Mouse (Mus musculus) midbrain, embryonic 12.5 days (tissue): ENCODE measurements around the gene Crebbp. TPM values are rescaled to one million over a fixed set of nuclear protein-coding genes. Genes with fewer than 3 reads are reported as not detected.

Experiments
- ATAC-seq: fragments of 200-750 bp; cut with Nextera tagmentation; 2 replicates; pipeline ENCODE4 v1.8.0; 2017; ENCODE audit warnings: low read depth, moderate TSS enrichment, moderate library complexity; ENCODE audit not compliant: low FRiP score
- H3K27ac ChIP-seq: fragments of 300-500 bp; sonication (generic); replicated peaks from 2 replicates; pipeline ENCODE4 v1.5.1; 2016; ENCODE audit warnings: mild to moderate bottlenecking
- H3K27me3 ChIP-seq: fragments of 300-500 bp; sonication (generic); 2 replicates; pipeline ENCODE4 v1.6.1; 2016; ENCODE audit warnings: mild to moderate bottlenecking
- H3K36me3 ChIP-seq: fragments of 300-500 bp; sonication (generic); 2 replicates; pipeline ENCODE4 v1.6.1; 2016
- H3K4me1 ChIP-seq: fragments of 300-500 bp; sonication (generic); 2 replicates; pipeline ENCODE4 v1.6.1; 2016
- H3K4me2 ChIP-seq: fragments of 300-500 bp; sonication (generic); replicated peaks from 2 replicates; pipeline ENCODE4 v1.6.1; 2016; ENCODE audit warnings: mild to moderate bottlenecking, moderate library complexity
- H3K4me3 ChIP-seq: fragments of 300-500 bp; sonication (generic); 2 replicates; pipeline ENCODE4 v1.5.1; 2016; ENCODE audit warnings: mild to moderate bottlenecking
- H3K9ac ChIP-seq: fragments of 300-500 bp; sonication (generic); replicated peaks from 2 replicates; pipeline ENCODE4 v1.6.1; 2016; ENCODE audit warnings: mild to moderate bottlenecking, moderate library complexity
- H3K9me3 ChIP-seq: fragments of 300-500 bp; sonication (generic); 2 replicates; pipeline ENCODE4 v1.6.1; 2016; ENCODE audit warnings: mild to moderate bottlenecking
- WGBS: fragments of 180-500 bp; shearing (Covaris S2); methylation state at CpG from one replicate; pipeline ENCODE4 v1.1.7; 2016; 5-methylcytosine and 5-hydroxymethylcytosine counted together
- polyA plus RNA-seq: library from polyadenylated mRNA; unstranded; fragments of >200 nt; fragmentation: Nextera tagmentation; extraction: Ambion mirVana; gene quantifications from 2 replicates; pipeline ENCODE4 v1.2.1, GENCODE M21; 2016

Gene Crebbp
- polyA plus RNA-seq, 1 experiment from 2014 or later, result 39.9 TPM

GRCm38 (mm10) chr16:4210290-4210689 lies 3.5 kb downstream of the Crebbp start:
- no peak overlapping the region for H3K4me3 ChIP-seq
- 76% methylated on average over 1 of the region's 1 CpGs for WGBS
- H3K27ac ChIP-seq, result no peak overlapping the region
- H3K27me3 ChIP-seq, result peaks cover 8% of the 10 kb centered on the region
- H3K36me3 ChIP-seq, result 0 out of 2 replicates have a peak, but pooled peaks cover 8% of the 10 kb centered on the region
- no peak overlapping the region for H3K9ac ChIP-seq
- H3K4me2 ChIP-seq, result peak overlapping the region; percentile 16; the same call in 1 of the 2 replicates
- peaks cover 28% of the 10 kb centered on the region for H3K4me1 ChIP-seq
- no peaks in the 10 kb centered on the region for H3K9me3 ChIP-seq
- no peak for ATAC-seq

GRCm38 (mm10) chr16:4203592-4203991 lies 10.2 kb downstream of the Crebbp start:
- WGBS, result 96% methylated on average over 1 of the region's 1 CpGs
- H3K9ac ChIP-seq, result no peak overlapping the region
- H3K9me3 ChIP-seq, result no peaks in the 10 kb centered on the region
- no peak overlapping the region for H3K4me2 ChIP-seq
- H3K4me1 ChIP-seq, result 0 out of 2 replicates have a peak, but pooled peaks cover 9% of the 10 kb centered on the region
- H3K27ac ChIP-seq, result no peak overlapping the region
- no peak for ATAC-seq
- H3K36me3 ChIP-seq, result 0 out of 2 replicates have a peak, but pooled peaks cover 8% of the 10 kb centered on the region
- no peak overlapping the region for H3K4me3 ChIP-seq
- H3K27me3 ChIP-seq, result no peaks in the 10 kb centered on the region

- Histone ChIP-seq H3K27ac (no peak overlapping the region), H3K4me3 (no peak overlapping the region), H3K4me1 (0 out of 2 replicates have a peak, but pooled peaks cover 2% of the 10 kb centered on the region), H3K9ac (no peak overlapping the region), H3K9me3 (no peaks in the 10 kb centered on the region), H3K4me2 (no peak overlapping the region), H3K36me3 (no peaks in the 10 kb centered on the region), H3K27me3 (no peaks in the 10 kb centered on the region)
- no peak for ATAC-seq
- WGBS, result 62% methylated on average over 1 of the region's 1 CpGs
Observed at GRCm38 (mm10) chr16:4199995-4200394, 13.8 kb downstream of the Crebbp start.

- H3K36me3 ChIP-seq, result no peaks in the 10 kb centered on the region
- ATAC-seq, result no peak
- 0 out of 2 replicates have a peak, but pooled peaks cover 2% of the 10 kb centered on the region for H3K4me1 ChIP-seq
- H3K9ac ChIP-seq, result no peak overlapping the region
- H3K27ac ChIP-seq, result no peak overlapping the region
- H3K4me3 ChIP-seq, result no peak overlapping the region
- H3K4me2 ChIP-seq, result no peak overlapping the region
- no peaks in the 10 kb centered on the region for H3K9me3 ChIP-seq
- WGBS, result 86% methylated on average over 2 of the region's 2 CpGs
- no peaks in the 10 kb centered on the region for H3K27me3 ChIP-seq
Observed at GRCm38 (mm10) chr16:4199566-4199965, 14.2 kb downstream of the Crebbp start.

- WGBS, result 92% methylated on average over 4 of the region's 4 CpGs
- H3K36me3 ChIP-seq, result no peaks in the 10 kb centered on the region
- H3K27me3 ChIP-seq, result no peaks in the 10 kb centered on the region
- H3K9me3 ChIP-seq, result no peaks in the 10 kb centered on the region
- H3K9ac ChIP-seq, result no peak overlapping the region
- H3K27ac ChIP-seq, result no peak overlapping the region
- 0 out of 2 replicates have a peak, but pooled peaks cover 2% of the 10 kb centered on the region for H3K4me1 ChIP-seq
- no peak overlapping the region for H3K4me2 ChIP-seq
- no peak overlapping the region for H3K4me3 ChIP-seq
- ATAC-seq, result no peak
Observed at GRCm38 (mm10) chr16:4198004-4198403, 15.8 kb downstream of the Crebbp start.

GRCm38 (mm10) chr16:4190166-4190565 lies 23.6 kb downstream of the Crebbp start:
- H3K36me3 ChIP-seq, result no peaks in the 10 kb centered on the region
- no peak for ATAC-seq
- no peak overlapping the region for H3K9ac ChIP-seq
- no peak overlapping the region for H3K27ac ChIP-seq
- no peak overlapping the region for H3K4me3 ChIP-seq
- H3K4me1 ChIP-seq, result no peaks in the 10 kb centered on the region
- no peaks in the 10 kb centered on the region for H3K9me3 ChIP-seq
- no peak overlapping the region for H3K4me2 ChIP-seq
- 97% methylated on average over 1 of the region's 1 CpGs for WGBS
- no peaks in the 10 kb centered on the region for H3K27me3 ChIP-seq

- WGBS, result 98% methylated on average over 3 of the region's 3 CpGs
- peaks cover 38% of the 10 kb centered on the region for H3K36me3 ChIP-seq
- no peak overlapping the region for H3K27ac ChIP-seq
- H3K4me2 ChIP-seq, result no peak overlapping the region
- H3K9me3 ChIP-seq, result no peaks in the 10 kb centered on the region
- H3K4me1 ChIP-seq, result no peaks in the 10 kb centered on the region
- H3K27me3 ChIP-seq, result no peaks in the 10 kb centered on the region
- no peak for ATAC-seq
- no peak overlapping the region for H3K4me3 ChIP-seq
- H3K9ac ChIP-seq, result no peak overlapping the region
Observed at GRCm38 (mm10) chr16:4175134-4175533, 38.7 kb downstream of the Crebbp start.

GRCm38 (mm10) chr16:4169530-4169929 lies 44.3 kb downstream of the Crebbp start:
- Histone ChIP-seq H3K4me3 (no peak overlapping the region), H3K4me2 (no peak overlapping the region), H3K27me3 (no peaks in the 10 kb centered on the region), H3K9me3 (no peaks in the 10 kb centered on the region), H3K4me1 (no peaks in the 10 kb centered on the region), H3K9ac (no peak overlapping the region), H3K27ac (no peak overlapping the region), H3K36me3 (peaks cover 16% of the 10 kb centered on the region)
- WGBS, result 70% methylated on average over 3 of the region's 3 CpGs
- ATAC-seq, result no peak

GRCm38 (mm10) chr16:4168476-4168875 lies 45.3 kb downstream of the Crebbp start:
- 100% methylated on average over 1 of the region's 1 CpGs for WGBS
- H3K27me3 ChIP-seq, result no peaks in the 10 kb centered on the region
- H3K4me2 ChIP-seq, result no peak overlapping the region
- H3K4me3 ChIP-seq, result no peak overlapping the region
- ATAC-seq, result no peak
- H3K36me3 ChIP-seq, result peaks cover 16% of the 10 kb centered on the region
- H3K9ac ChIP-seq, result no peak overlapping the region
- no peak overlapping the region for H3K27ac ChIP-seq
- no peaks in the 10 kb centered on the region for H3K4me1 ChIP-seq
- no peaks in the 10 kb centered on the region for H3K9me3 ChIP-seq

- Histone ChIP-seq H3K27me3 (no peaks in the 10 kb centered on the region), H3K9ac (no peak overlapping the region), H3K4me1 (peaks cover 6% of the 10 kb centered on the region; the same call in 1 of the 2 replicates), H3K27ac (no peak overlapping the region), H3K9me3 (no peaks in the 10 kb centered on the region), H3K4me2 (no peak overlapping the region), H3K36me3 (no peaks in the 10 kb centered on the region), H3K4me3 (no peak overlapping the region)
- ATAC-seq, result no peak
Observed at GRCm38 (mm10) chr16:4160898-4161247, 52.9 kb downstream of the Crebbp start.

GRCm38 (mm10) chr16:4160246-4160897 lies 53.4 kb downstream of the Crebbp start:
- Histone ChIP-seq H3K36me3 (no peaks in the 10 kb centered on the region), H3K4me1 (peaks cover 6% of the 10 kb centered on the region; the same call in 1 of the 2 replicates), H3K4me2 (no peak overlapping the region), H3K9ac (no peak overlapping the region), H3K27me3 (no peaks in the 10 kb centered on the region), H3K9me3 (no peaks in the 10 kb centered on the region), H3K27ac (no peak overlapping the region), H3K4me3 (no peak overlapping the region)
- ATAC-seq, result no peak
- 93% methylated on average over 4 of the region's 4 CpGs for WGBS

GRCm38 (mm10) chr16:4153121-4153520 lies 60.7 kb downstream of the Crebbp start:
- Histone ChIP-seq H3K9me3 (no peaks in the 10 kb centered on the region), H3K27ac (no peak overlapping the region), H3K27me3 (no peaks in the 10 kb centered on the region), H3K4me3 (no peak overlapping the region), H3K9ac (no peak overlapping the region), H3K36me3 (peaks cover 21% of the 10 kb centered on the region), H3K4me2 (no peak overlapping the region), H3K4me1 (peaks cover under 1% of the 10 kb centered on the region; the same call in 1 of the 2 replicates)
- 94% methylated on average over 1 of the region's 1 CpGs for WGBS
- no peak for ATAC-seq

GRCm38 (mm10) chr16:4138541-4138940 lies 75.3 kb downstream of the Crebbp start:
- WGBS, result 82% methylated on average over 6 of the region's 6 CpGs
- H3K4me3 ChIP-seq, result no peak overlapping the region
- no peak for ATAC-seq

More at GRCm38 (mm10) chr16:4138541-4138940, 75.3 kb downstream of the Crebbp start:
- H3K27ac ChIP-seq, result no peak overlapping the region
- no peak overlapping the region for H3K4me2 ChIP-seq
- H3K36me3 ChIP-seq, result peaks cover 31% of the 10 kb centered on the region
- H3K9me3 ChIP-seq, result no peaks in the 10 kb centered on the region
- no peak overlapping the region for H3K9ac ChIP-seq
- no peaks in the 10 kb centered on the region for H3K27me3 ChIP-seq
- no peaks in the 10 kb centered on the region for H3K4me1 ChIP-seq
